Mouse (Mus musculus) small intestine, adult 2 months (tissue): ENCODE measurements around the gene Vwa2.

ENCODE experiments used
- CTCF ChIP-seq: fragments of 200-500 bp; IDR thresholded peaks from 2 replicates; pipeline ENCODE4 v1.5.1; 2012; ENCODE audit warnings: low read depth, mild to moderate bottlenecking, control low read depth, inconsistent platforms, low read length, moderate library complexity, mixed read lengths; ENCODE audit not compliant: insufficient replicate concordance, insufficient read length; ENCODE audit errors: extremely low read depth
- POLR2A ChIP-seq: fragments of 200-500 bp; IDR thresholded peaks from 2 replicates; pipeline ENCODE4 v1.6.1; 2012; ENCODE audit warnings: low read depth, mild to moderate bottlenecking, control low read depth, inconsistent platforms, low read length, moderate library complexity

DNA sequence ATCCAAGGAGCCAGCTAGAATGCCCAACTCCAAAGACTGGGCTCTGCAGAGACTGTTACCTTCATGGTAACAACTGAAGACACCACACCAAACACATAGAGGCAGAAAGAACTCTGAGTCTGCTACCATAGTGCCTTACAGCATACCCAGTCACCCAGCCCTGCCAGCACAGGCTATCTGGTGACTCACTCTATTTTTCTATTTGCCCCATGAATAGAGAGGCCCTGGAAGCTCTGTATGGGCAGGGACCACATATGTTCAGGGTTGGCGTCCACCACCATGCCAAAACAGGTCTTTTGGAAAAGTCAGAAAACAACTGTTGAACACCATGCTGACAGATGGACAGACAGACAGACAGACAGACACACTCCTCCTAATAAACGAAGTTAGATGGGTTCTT is 85.0 kb downstream of the Vwa2 start:
- TF ChIP-seq POLR2A (no peak), CTCF (no peak)
